Mouse (Mus musculus) thymus, postnatal 36 days (tissue): Measurements from ENCODE around the gene 2010111I01Rik.
"Not testable (repeated sequence)": the region's sequence is repeated elsewhere in the genome, so short reads cannot be mapped to it uniquely, and the experiment has no call there.

Source experiments
- DNase-seq, 2 experiments: peaks; one replicate each; pipeline ENCODE4 v3.0.0; 2022; ENCODE audit warnings: mixed read lengths in 2 of 2

Gene 2010111I01Rik

DNA sequence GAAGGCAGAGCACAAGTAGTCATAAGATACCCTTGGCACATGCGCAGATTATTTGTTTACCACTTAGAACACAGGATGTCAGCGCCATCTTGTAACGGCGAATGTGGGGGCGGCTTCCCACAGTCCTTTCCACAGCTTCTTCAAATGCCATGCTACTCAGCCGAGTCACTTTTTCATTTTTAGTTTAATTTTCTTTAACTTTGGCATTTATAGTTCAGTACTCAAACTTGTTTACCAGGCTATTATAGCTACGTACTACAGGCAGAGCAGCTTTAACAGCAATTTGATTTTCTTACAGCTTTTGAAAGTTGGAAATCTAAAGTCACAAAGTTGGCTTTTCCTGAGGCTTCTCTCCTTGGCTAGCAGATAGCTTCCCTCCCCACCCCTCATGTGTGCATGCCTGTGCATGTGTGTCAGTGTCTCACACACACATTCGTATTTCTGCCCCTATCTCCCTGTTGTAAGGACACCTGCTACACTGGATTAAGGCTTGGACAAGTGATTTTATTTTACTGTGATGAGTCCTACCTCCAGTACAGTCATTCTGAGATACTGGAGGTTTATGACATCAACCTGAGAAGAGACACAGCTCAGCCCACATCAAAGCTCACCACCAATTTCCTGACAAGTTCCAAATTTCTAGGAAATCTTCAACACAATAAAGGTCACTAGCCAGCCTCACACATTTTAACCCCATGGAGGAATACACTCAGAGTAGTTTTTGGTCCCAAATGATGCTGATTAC is 258.5 kb downstream of the 2010111I01Rik start:
- DNase-seq = no peak

DNA sequence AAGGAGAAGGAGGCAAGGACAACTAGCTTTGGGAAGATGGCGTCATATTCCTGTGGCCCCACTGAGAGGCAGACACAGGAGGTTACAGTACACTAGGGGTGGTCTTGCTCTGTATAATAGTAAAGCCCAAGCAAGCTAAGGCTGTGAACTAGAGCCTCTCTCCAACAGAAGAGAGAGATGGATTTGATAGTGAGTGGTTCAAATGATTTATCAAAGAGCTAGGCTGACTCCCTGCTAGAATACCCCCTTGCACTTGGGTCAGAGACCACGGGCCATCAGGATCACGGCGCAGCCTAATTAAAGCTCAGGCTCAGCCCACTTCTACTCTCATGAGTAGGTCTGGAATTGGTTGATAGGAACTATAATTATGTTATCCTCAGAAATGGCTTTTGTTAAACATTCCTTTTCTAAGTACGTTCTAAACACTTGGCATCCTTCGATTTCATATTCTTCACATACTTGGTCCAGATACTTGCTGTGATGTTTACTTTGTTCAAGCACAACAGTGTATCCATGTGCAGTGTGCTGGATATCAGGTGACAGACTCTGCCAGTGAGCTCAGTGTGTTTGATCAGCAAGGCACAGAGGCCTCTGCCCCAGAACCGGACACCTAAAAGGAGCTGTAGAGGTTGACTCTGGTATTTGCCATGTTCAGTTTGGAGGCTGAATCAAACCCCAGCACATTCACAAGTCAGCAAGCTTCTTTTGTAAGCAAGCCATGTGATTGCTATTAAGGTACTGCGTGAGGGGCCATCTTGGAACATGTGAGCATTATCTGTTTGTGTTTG is 261.3 kb downstream of the 2010111I01Rik start:
- DNase-seq = no peak

DNA sequence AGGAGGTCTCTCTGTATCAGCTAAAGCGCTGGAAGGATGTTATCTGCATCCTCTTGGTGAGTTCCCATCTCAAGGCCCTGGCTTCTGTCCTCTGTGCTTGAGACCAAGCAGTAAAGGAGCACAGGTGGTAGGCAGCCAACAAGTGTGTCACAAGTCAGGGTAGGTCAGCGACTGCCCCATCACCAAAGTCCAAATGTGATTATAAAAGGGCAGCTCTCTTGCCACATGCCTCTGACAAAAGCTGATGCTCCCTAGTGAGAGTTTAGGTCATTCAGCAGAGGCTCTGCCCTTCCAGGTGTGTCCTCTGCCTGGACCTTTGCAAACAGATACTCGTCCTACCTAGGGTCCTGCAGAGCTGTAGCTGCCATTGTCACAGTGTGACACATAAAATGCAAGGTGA is 263.1 kb downstream of the 2010111I01Rik start:
- DNase-seq = no peak

GRCm38 (mm10) chr13:63230955-63231701 is 266.4 kb downstream of the 2010111I01Rik start:
- DNase-seq = no peak

GRCm38 (mm10) chr13:63231702-63232070 is 267.0 kb downstream of the 2010111I01Rik start:
- no peak for DNase-seq

- DNase-seq = no peak
Observed at GRCm38 (mm10) chr13:63232558-63232957, 267.9 kb downstream of the 2010111I01Rik start.

DNA sequence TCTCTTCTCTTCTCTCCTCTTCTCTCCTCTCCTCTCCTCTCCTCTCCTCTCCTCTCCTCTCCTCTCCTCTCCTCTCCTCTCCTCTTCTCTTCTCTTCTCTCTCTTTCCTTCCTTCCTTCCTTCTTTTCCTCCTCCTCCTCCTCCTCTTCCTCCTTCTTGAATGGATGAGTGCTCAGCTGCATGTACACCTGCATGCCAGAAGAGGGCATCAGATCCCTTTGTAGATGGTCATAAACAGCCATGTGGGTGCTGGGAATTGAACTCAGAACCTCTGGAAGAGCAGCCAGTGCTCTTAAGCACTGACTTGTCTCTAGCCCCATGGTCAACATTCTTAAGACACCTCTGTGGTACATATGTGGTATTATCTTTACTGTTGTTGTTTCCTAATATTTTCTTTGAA is 269.8 kb downstream of the 2010111I01Rik start:
- DNase-seq = not testable (repeated sequence)

DNA sequence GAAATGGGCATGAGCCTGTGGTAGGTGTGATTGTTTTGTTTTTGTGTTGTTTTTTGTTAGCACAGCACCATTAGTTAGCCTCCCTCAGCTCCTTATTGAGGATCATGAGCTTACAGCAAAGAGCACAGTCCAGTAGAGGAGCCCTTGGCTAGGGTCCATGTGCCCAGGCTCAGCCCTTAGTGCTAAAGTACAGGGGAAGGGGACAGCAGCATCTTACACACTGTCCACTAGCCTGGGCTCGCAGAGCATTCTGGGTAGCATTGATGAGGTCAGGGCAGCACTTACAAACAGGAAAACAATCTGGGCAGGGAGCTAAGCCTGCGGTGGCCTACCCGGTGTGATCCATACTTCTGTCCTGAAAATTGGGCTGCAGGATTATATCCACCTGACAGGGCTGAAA is 270.9 kb downstream of the 2010111I01Rik start:
- no peak for DNase-seq

GRCm38 (mm10) chr13:63236159-63236893 is 271.6 kb downstream of the 2010111I01Rik start:
- DNase-seq = no peak

DNA sequence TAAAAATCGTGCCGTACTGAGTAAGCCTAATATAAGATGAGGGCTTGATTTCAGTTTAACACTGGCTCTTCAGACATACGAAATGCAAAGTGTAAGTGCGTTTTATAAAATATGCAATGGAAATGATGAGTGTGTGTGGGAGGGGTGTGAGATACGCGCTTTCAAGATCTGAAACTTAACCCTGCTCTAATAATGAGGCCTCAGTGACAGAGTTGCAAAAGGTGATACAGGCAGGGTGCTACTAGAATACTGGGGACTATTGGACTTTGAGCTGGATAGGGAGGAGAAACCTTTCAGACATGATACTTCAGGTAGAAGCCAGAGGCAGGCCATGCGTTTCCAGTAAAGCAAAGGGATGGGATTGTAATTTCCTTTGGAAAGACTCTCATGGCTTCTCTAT is 273.4 kb downstream of the 2010111I01Rik start:
- DNase-seq = no peak

- DNase-seq = no peak
Observed at GRCm38 (mm10) chr13:63239301-63239804, 274.7 kb downstream of the 2010111I01Rik start.

DNA sequence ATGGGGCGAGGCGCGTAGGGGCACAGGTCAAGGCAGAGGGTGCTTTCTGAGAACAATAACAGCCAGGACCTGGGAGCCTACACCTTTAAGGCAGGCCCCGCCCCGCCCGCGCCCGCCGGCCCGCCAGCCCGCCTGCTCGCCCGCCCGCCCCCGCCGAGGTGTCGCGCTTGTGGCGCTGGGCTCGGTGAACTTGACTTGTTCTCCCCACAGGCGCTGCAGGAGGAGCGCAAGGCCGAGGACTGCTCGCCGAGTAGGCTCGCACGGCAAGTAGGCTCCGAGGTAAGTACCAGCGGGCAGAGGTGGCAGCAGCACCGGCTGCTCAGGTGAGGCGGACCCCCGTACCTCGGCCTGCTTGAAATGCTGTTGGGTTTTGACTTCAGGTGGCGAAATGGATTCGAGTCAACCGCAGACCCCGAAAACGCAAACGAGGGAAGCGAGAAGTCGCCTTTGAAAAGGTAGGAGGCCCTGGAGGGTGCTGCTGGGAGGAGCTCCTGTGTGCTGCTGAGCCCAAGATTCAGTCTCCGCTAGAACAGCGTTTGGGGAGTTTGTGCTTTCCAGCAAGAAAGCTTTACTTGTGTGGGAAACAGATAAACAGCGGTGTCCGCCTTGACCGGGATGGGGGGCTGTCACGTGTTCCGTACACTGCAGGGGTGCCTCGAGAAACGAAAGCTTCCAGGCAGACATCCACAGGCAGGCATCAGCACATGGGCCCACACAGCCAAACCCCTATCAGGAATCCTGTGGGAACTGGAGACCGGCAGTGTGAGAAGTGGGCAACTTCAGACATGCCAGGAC is 275.4 kb downstream of the 2010111I01Rik start:
- DNase-seq = peak; percentile 88 to 91

GRCm38 (mm10) chr13:63240835-63241234 is 276.1 kb downstream of the 2010111I01Rik start:
- DNase-seq = no peak

DNA sequence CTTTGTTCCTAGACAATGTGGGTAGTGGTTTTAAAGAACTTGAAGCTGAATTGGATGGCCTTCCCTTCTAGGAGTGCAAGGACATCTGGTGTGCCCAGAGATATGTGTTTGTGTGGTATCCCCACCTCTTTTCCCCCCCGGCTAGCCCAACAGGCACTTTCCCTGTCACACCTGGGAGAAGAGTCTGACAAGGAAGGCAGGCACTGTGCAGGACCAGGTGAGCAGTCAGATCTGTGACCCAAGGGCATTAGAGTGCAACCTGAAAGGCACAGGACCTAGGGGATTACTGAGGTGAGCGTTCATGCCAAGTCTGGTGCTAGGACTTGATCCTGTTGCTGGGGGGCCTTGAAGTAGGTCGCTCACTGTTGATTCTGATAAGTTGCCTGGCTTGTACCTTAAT is 277.0 kb downstream of the 2010111I01Rik start:
- DNase-seq = no peak

DNA sequence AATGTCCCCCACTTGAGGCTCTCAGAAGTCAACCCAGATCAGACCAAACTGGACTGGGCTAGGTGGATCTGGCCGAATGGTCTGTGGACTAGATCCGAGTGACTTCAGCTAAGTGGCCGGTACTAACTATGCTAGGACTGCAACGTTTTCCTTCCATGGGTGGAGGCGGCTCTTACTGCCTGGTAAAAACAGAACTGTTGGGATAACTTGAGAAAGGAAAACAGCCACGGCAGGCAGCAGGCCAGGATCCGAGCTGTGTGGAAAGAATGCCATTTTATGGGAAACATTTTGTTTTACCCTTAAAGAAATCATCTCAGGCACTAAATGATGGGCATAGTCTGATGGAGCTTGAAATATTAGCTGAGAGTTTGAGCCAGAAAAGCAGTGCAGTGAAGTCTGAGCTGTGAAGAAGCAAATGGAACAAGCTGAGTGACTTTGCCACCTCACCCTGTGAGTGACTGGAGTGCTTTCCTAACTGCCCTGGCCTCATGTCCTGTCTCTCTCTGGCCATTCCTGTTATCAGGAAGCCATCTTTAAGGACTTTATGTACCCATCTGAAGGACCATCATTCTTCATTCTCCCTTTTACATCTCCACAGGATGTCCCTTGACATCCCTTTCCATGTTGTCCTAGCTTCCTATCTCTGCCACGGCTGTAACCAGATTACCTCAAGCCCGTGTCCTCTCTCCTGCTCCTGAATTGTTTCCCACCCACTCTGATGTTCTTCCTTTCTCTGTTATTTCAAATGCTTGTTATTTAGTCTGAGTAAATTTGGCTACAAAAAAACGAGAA is 277.9 kb downstream of the 2010111I01Rik start:
- no peak for DNase-seq

DNA sequence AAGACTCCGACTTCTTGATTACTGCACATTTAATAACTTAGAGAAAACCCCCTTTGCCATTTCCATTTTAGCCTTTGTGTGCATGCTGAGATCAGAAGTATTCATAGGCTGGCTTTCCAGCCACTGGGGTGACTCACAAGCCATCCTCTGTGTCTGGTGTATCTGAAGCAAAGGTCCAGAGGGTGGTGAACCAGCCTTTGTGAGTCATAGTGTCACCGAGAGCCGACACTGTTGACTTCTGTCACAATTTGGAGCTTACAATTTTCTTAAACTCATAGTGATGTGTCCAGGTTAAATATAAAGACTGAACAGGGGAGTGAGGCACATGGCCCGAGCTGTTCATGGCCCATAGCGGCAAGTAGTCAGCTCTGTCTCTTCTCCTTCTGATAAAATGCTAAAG is 278.9 kb downstream of the 2010111I01Rik start:
- DNase-seq = no peak

DNA sequence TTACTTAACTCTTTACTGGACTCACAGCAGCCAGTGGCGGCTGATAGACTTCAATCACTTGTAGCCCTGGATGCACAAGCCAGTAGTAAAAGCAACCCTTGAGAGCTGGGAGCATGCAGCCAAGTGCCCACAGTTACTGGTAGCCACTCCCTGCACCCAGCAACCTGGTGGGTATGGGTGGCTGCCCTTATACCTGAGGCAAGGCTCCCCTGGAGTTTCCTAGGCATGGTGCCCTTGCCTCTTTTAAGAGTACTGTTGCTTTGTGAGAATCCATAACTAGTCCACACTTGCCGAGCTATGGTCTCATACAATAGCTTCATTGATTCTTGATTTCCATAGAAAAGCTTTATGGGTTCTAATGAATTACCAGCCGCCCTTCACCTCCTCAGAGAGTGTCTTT is 279.7 kb downstream of the 2010111I01Rik start:
- DNase-seq = no peak

DNA sequence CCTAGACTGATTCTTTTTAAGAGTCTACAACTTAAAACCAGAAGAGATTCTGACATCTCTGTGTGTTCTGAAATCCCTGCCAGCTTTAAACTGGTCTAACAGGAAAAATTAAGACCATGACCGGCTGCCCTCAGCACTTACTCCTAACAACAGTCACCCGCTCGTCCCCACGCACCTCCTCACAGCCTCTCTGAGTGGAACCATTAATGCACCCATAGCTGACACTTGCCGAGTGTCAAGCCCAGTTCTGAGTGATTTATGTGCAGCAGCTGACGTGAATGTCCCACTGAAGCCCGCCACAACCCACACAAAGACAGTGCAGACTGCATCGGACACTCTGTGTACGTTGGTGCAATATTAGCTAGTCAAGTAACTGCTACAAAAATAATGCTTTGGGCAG is 280.5 kb downstream of the 2010111I01Rik start:
- no peak for DNase-seq

GRCm38 (mm10) chr13:63245812-63246211 is 281.1 kb downstream of the 2010111I01Rik start:
- no peak for DNase-seq

DNA sequence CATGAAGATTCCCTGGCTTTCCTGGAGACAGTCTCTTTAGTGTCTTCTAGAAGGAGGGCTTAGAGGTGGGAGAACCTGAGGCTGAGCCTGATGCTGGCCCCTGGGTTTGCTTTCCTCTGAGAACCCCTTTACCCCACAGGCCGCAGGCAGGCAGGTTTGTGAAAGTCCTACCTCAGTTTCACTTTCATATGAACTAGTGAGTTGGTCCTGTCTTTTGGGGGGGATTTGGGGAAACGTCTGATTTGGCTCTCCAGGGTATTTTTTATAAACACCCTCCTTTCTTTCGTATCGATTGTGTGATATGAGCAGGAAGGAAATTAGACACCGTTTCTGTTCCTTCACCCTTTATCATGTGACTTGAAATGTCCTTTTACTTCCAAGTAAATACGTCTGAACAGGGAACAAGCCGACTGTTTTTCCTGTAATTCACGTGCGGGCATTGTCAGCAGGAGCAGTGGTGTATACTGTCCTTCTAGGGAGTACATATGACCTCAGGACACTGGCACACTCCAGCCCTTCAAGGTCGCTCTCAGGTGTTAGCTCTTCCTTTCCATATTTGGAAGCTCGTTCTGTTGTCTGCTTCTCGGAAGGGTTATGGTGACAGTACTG is 281.7 kb downstream of the 2010111I01Rik start:
- DNase-seq = no peak
